Mouse (Mus musculus): ENCODE measurements around the gene Utrn. TPM values are rescaled to one million over a fixed set of nuclear protein-coding genes. Genes with fewer than 3 reads are reported as not detected.

The Utrn gene
- total and polyA plus RNA-seq, 2 experiments from 2014 or later: 48.4 to 61.6 TPM

- 48% methylated on average over 5 of the region's 5 CpGs for WGBS
- TF ChIP-seq CTCF (IDR thresholded peaks at IDR 0.05; ENCODE audit: low read depth) (no peak), EP300 (IDR thresholded peaks at IDR 0.05; ENCODE audit: low read depth) (no peak)
- H3K9me3 ChIP-seq (replicated peaks; ENCODE audit: control insufficient read depth, low read length): no peaks in the 10 kb centered on the region
- no peak overlapping the region for H3K4me2 ChIP-seq (ENCODE audit: low read depth, low read length)
- no peak overlapping the region for H3K27ac ChIP-seq (ENCODE audit: low read depth)
- peaks cover 6% of the 10 kb centered on the region; the same call in 1 of the 2 replicates for H3K36me3 ChIP-seq (replicated peaks; ENCODE audit: control insufficient read depth, insufficient read depth, low read length)
- no peaks in the 10 kb centered on the region for H3K4me1 ChIP-seq (ENCODE audit: control insufficient read depth, insufficient read depth)
- no peaks in the 10 kb centered on the region for H3K27me3 ChIP-seq (ENCODE audit: control insufficient read depth, insufficient read depth, low read length)
- no peak overlapping the region for H3K9ac ChIP-seq (replicated peaks; ENCODE audit: low read depth, low read length)
- ATAC-seq (ENCODE audit: insufficient read depth, low read depth) (no peak), DNase-seq (ENCODE audit: low spot score) (no peak)
- H3K4me3 ChIP-seq (ENCODE audit: low read depth, low read length): no peak overlapping the region
Measured at GRCm38 (mm10) chr10:12469391-12470057, 399.6 kb downstream of the Utrn start.

- Histone ChIP-seq H3K27ac (ENCODE audit: low read depth) (no peak overlapping the region), H3K36me3 (replicated peaks; ENCODE audit: control insufficient read depth, insufficient read depth, low read length) (peaks cover 16% of the 10 kb centered on the region), H3K4me1 (ENCODE audit: control insufficient read depth, insufficient read depth) (no peaks in the 10 kb centered on the region), H3K4me3 (ENCODE audit: low read depth, low read length) (no peak overlapping the region), H3K4me2 (ENCODE audit: low read depth, low read length) (no peak overlapping the region), H3K27me3 (ENCODE audit: control insufficient read depth, insufficient read depth, low read length) (no peaks in the 10 kb centered on the region), H3K9me3 (replicated peaks; ENCODE audit: control insufficient read depth, low read length) (no peaks in the 10 kb centered on the region), H3K9ac (replicated peaks; ENCODE audit: low read depth, low read length) (no peak overlapping the region)
- no peak for DNase-seq (ENCODE audit: low spot score)
- no peak for ATAC-seq (ENCODE audit: insufficient read depth, low read depth)
- 81% methylated on average over 2 of the region's 2 CpGs for WGBS
- no peak for TF ChIP-seq CTCF (IDR thresholded peaks at IDR 0.05; ENCODE audit: low read depth)
- TF ChIP-seq EP300 (IDR thresholded peaks at IDR 0.05; ENCODE audit: low read depth): no peak
Measured at GRCm38 (mm10) chr10:12467544-12467943, 401.6 kb downstream of the Utrn start.

- ATAC-seq (ENCODE audit: insufficient read depth, low read depth) (no peak), DNase-seq (ENCODE audit: low spot score) (no peak)
- Histone ChIP-seq H3K9me3 (replicated peaks; ENCODE audit: control insufficient read depth, low read length) (no peaks in the 10 kb centered on the region), H3K9ac (replicated peaks; ENCODE audit: low read depth, low read length) (no peak overlapping the region), H3K27ac (ENCODE audit: low read depth) (no peak overlapping the region), H3K27me3 (ENCODE audit: control insufficient read depth, insufficient read depth, low read length) (no peaks in the 10 kb centered on the region), H3K4me1 (ENCODE audit: control insufficient read depth, insufficient read depth) (no peaks in the 10 kb centered on the region), H3K4me2 (ENCODE audit: low read depth, low read length) (no peak overlapping the region), H3K36me3 (replicated peaks; ENCODE audit: control insufficient read depth, insufficient read depth, low read length) (peaks cover 34% of the 10 kb centered on the region), H3K4me3 (ENCODE audit: low read depth, low read length) (no peak overlapping the region)
- TF ChIP-seq EP300 (IDR thresholded peaks at IDR 0.05; ENCODE audit: low read depth) (no peak), CTCF (IDR thresholded peaks at IDR 0.05; ENCODE audit: low read depth) (no peak)
Measured at GRCm38 (mm10) chr10:12460945-12461344, 408.2 kb downstream of the Utrn start.

GRCm38 (mm10) chr10:12456867-12457266 lies 412.3 kb downstream of the Utrn start:
- ATAC-seq (ENCODE audit: insufficient read depth, low read depth) (no peak), DNase-seq (ENCODE audit: low spot score) (no peak)
- Histone ChIP-seq H3K27me3 (ENCODE audit: control insufficient read depth, insufficient read depth, low read length) (no peaks in the 10 kb centered on the region), H3K4me2 (ENCODE audit: low read depth, low read length) (no peak overlapping the region), H3K9ac (replicated peaks; ENCODE audit: low read depth, low read length) (no peak overlapping the region), H3K36me3 (replicated peaks; ENCODE audit: control insufficient read depth, insufficient read depth, low read length) (peaks cover 11% of the 10 kb centered on the region; the same call in 1 of the 2 replicates), H3K9me3 (replicated peaks; ENCODE audit: control insufficient read depth, low read length) (no peaks in the 10 kb centered on the region), H3K4me1 (ENCODE audit: control insufficient read depth, insufficient read depth) (no peaks in the 10 kb centered on the region), H3K27ac (ENCODE audit: low read depth) (no peak overlapping the region), H3K4me3 (ENCODE audit: low read depth, low read length) (no peak overlapping the region)
- TF ChIP-seq EP300 (IDR thresholded peaks at IDR 0.05; ENCODE audit: low read depth) (no peak), CTCF (IDR thresholded peaks at IDR 0.05; ENCODE audit: low read depth) (no peak)
- WGBS: 92% methylated on average over 1 of the region's 1 CpGs

- H3K27me3 ChIP-seq (ENCODE audit: control insufficient read depth, insufficient read depth, low read length): no peaks in the 10 kb centered on the region
- no peak overlapping the region for H3K27ac ChIP-seq (ENCODE audit: low read depth)
- H3K4me2 ChIP-seq (ENCODE audit: low read depth, low read length): no peak overlapping the region
- 67% methylated on average over 2 of the region's 2 CpGs for WGBS
- H3K9ac ChIP-seq (replicated peaks; ENCODE audit: low read depth, low read length): no peak overlapping the region
- no peak for TF ChIP-seq EP300 (IDR thresholded peaks at IDR 0.05; ENCODE audit: low read depth)
- H3K9me3 ChIP-seq (replicated peaks; ENCODE audit: control insufficient read depth, low read length): no peaks in the 10 kb centered on the region
- H3K36me3 ChIP-seq (replicated peaks; ENCODE audit: control insufficient read depth, insufficient read depth, low read length): peaks cover 4% of the 10 kb centered on the region; the same call in 1 of the 2 replicates
- no peak for DNase-seq (ENCODE audit: low spot score)
- no peaks in the 10 kb centered on the region for H3K4me1 ChIP-seq (ENCODE audit: control insufficient read depth, insufficient read depth)
- no peak overlapping the region for H3K4me3 ChIP-seq (ENCODE audit: low read depth, low read length)
- no peak for ATAC-seq (ENCODE audit: insufficient read depth, low read depth)
Measured at GRCm38 (mm10) chr10:12452641-12453040, 416.5 kb downstream of the Utrn start.

- 84% methylated on average over 4 of the region's 4 CpGs for WGBS
- ATAC-seq (ENCODE audit: insufficient read depth, low read depth): no peak
Measured at GRCm38 (mm10) chr10:12444122-12444521, 425.0 kb downstream of the Utrn start.

More at GRCm38 (mm10) chr10:12444122-12444521, 425.0 kb downstream of the Utrn start:
- Histone ChIP-seq H3K9me3 (replicated peaks; ENCODE audit: control insufficient read depth, low read length) (no peaks in the 10 kb centered on the region), H3K4me2 (ENCODE audit: low read depth, low read length) (no peak overlapping the region), H3K4me1 (ENCODE audit: control insufficient read depth, insufficient read depth) (no peaks in the 10 kb centered on the region), H3K36me3 (replicated peaks; ENCODE audit: control insufficient read depth, insufficient read depth, low read length) (peaks cover 36% of the 10 kb centered on the region), H3K4me3 (ENCODE audit: low read depth, low read length) (no peak overlapping the region), H3K27ac (ENCODE audit: low read depth) (no peak overlapping the region), H3K9ac (replicated peaks; ENCODE audit: low read depth, low read length) (no peak overlapping the region), H3K27me3 (ENCODE audit: control insufficient read depth, insufficient read depth, low read length) (no peaks in the 10 kb centered on the region)
- no peak for DNase-seq (ENCODE audit: low spot score)
- no peak for TF ChIP-seq CTCF (IDR thresholded peaks at IDR 0.05; ENCODE audit: low read depth)
- no peak for TF ChIP-seq EP300 (IDR thresholded peaks at IDR 0.05; ENCODE audit: low read depth)
